In the genomic region with DNA sequence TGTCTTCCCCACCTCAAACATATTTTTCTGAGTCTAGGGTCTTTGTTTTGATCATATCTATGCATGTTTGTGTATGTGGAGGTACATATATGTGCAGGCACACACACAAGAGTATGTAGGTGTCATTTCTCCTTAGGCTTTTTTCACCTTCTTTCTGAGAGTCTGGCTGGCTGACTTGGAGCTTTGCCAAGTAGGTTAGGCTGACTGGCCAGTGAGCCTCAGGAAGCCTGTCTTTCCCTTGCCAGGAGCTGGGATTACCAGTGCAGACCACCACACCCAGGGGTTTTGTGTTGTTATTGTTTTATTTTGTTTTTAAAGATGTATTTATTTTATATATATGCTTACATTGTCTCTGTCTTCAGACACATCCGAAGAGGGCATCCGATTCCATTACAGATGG, we compare ENCODE assay signal across 21 mouse cellular contexts. TPM values are rescaled to one million over a fixed set of nuclear protein-coding genes. Genes with fewer than 3 reads are reported as not detected.
DNase-seq lines count a peak whose midpoint lies in the region; ATAC-seq lines count a peak whose summit lies in the region.
"Had no signal": no experiment of that assay in that cellular context is flagged by ENCODE, and none has a peak within 500 bp of the region (broad histone marks: within the 10 kb centered on the region; RNA-seq: fewer than 3 reads in every experiment).

No protein-coding gene starts in this region.

- DNase-seq in cerebellum, postnatal 10 days, result peak; percentile 83 to 86
- DNase-seq in cerebellum, postnatal 4 days (ENCODE audit: low spot score in 2 of 2), result no peak
- DNase-seq in kidney, postnatal 10 days, result peak; percentile 49
- no peak for DNase-seq in kidney, adult 11 months
- peak; percentile 30 for DNase-seq in midbrain, embryonic 14.5 days
- peak; percentile 27 for DNase-seq in retina, postnatal 7 days (ENCODE audit: low read depth, low spot score)
- DNase-seq: B cell, adult 2 months; forebrain, postnatal 0 days; right cerebral cortex, postnatal 25 days had no signal

- ATAC-seq in midbrain, embryonic 14.5 days (ENCODE audit: low FRiP score, low TSS enrichment), result no peak
- ATAC-seq in midbrain, embryonic 16.5 days, result no peak
- ATAC-seq: forebrain, postnatal 0 days; inflammation-experienced regulatory T-cells, adult 6 months; liver, embryonic 12.5 days had no signal

- H3K36me3 ChIP-seq in midbrain, embryonic 14.5 days (ENCODE audit: control insufficient read depth, insufficient read depth, low read length), result no peaks in the 10 kb centered on the region
- no peaks in the 10 kb centered on the region for H3K36me3 ChIP-seq in midbrain, embryonic 16.5 days (ENCODE audit: control insufficient read depth, insufficient read depth, low read length)
- H3K36me3 ChIP-seq: stomach, embryonic 15.5 days had no signal

- no peak overlapping the region for H3K4me2 ChIP-seq in midbrain, embryonic 14.5 days (ENCODE audit: low read length)
- H3K4me2 ChIP-seq in midbrain, embryonic 16.5 days (ENCODE audit: low read length), result no peak overlapping the region
- H3K4me2 ChIP-seq: hindbrain, embryonic 12.5 days; limb, embryonic 12.5 days; liver, embryonic 12.5 days; lung, embryonic 15.5 days; midbrain, embryonic 11.5 days; stomach, embryonic 15.5 days had no signal

- H3K9me3 ChIP-seq in midbrain, embryonic 14.5 days (ENCODE audit: control insufficient read depth, low read length), result no peaks in the 10 kb centered on the region
- H3K9me3 ChIP-seq in midbrain, embryonic 16.5 days (replicated peaks; ENCODE audit: control insufficient read depth, low read length, poor library complexity, severe bottlenecking), result no peaks in the 10 kb centered on the region
- H3K9me3 ChIP-seq: forebrain, embryonic 10.5 days; heart, embryonic 10.5 days; hindbrain, embryonic 12.5 days; limb, embryonic 12.5 days; liver, embryonic 12.5 days; lung, embryonic 15.5 days; stomach, embryonic 15.5 days had no signal

- H3K4me1 ChIP-seq in midbrain, embryonic 14.5 days (ENCODE audit: control insufficient read depth, insufficient read depth, low read length), result no peaks in the 10 kb centered on the region; the same call in 1 of the 2 replicates
- H3K4me1 ChIP-seq in midbrain, embryonic 16.5 days (ENCODE audit: control insufficient read depth, insufficient read depth, low read length), result no peaks in the 10 kb centered on the region

- no peaks in the 10 kb centered on the region for H3K27me3 ChIP-seq in midbrain, embryonic 14.5 days (ENCODE audit: control insufficient read depth, insufficient read depth, low read length)
- no peaks in the 10 kb centered on the region for H3K27me3 ChIP-seq in midbrain, embryonic 16.5 days (ENCODE audit: control insufficient read depth, insufficient read depth, low read depth, low read length)
- H3K27me3 ChIP-seq: hindbrain, embryonic 12.5 days; limb, embryonic 12.5 days; liver, embryonic 12.5 days; lung, embryonic 15.5 days; stomach, embryonic 15.5 days had no signal

- 96% methylated on average over 2 of the region's 2 CpGs for WGBS in midbrain, embryonic 14.5 days
- 81% methylated on average over 2 of the region's 2 CpGs for WGBS in midbrain, embryonic 16.5 days

- no peak overlapping the region for H3K4me3 ChIP-seq in midbrain, embryonic 14.5 days (replicated peaks; ENCODE audit: low read depth, low read length)
- H3K4me3 ChIP-seq in midbrain, embryonic 16.5 days (ENCODE audit: low read depth, low read length), result no peak overlapping the region
- H3K4me3 ChIP-seq: forebrain, embryonic 10.5 days; heart, embryonic 10.5 days; hindbrain, embryonic 12.5 days; limb, embryonic 12.5 days; liver, embryonic 12.5 days; lung, embryonic 15.5 days; myocyte; stomach, embryonic 15.5 days had no signal

- no peak overlapping the region for H3K27ac ChIP-seq in midbrain, embryonic 14.5 days (replicated peaks; ENCODE audit: low read depth, low read length)
- no peak overlapping the region for H3K27ac ChIP-seq in midbrain, embryonic 16.5 days (ENCODE audit: low read length)
- H3K27ac ChIP-seq: forebrain, embryonic 10.5 days; heart, embryonic 10.5 days; hindbrain, embryonic 12.5 days; kidney, postnatal 0 days; limb, embryonic 12.5 days; liver, embryonic 12.5 days; lung, embryonic 15.5 days; stomach, embryonic 15.5 days had no signal

- H3K9ac ChIP-seq in midbrain, embryonic 14.5 days (replicated peaks; ENCODE audit: low read length), result no peak overlapping the region
- H3K9ac ChIP-seq in midbrain, embryonic 16.5 days (ENCODE audit: low read depth, low read length), result no peak overlapping the region
- H3K9ac ChIP-seq: forebrain, postnatal 0 days; hindbrain, embryonic 12.5 days; liver, embryonic 12.5 days; lung, embryonic 15.5 days; stomach, embryonic 15.5 days had no signal

RNA-seq across cellular contexts. Expression of a gene that starts 40.6 kb away (rescaled TPM):
- 11.0 and 11.2 TPM in 2 replicates for polyA plus RNA-seq in midbrain, embryonic 14.5 days (2014; fragmentation: Nextera tagmentation; extraction: Ambion mirVana)
- polyA plus RNA-seq in midbrain, embryonic 16.5 days (2015; fragmentation: Nextera tagmentation; extraction: Ambion mirVana), result 14.7 and 15.7 TPM in 2 replicates

Comparison
In these comparisons a context has a peak if more than half of its experiments do, and no peak if none do; other contexts are left out.
1. DNase-seq: peak in cerebellum, postnatal 10 days (2 of 2), kidney, postnatal 10 days (single experiment), midbrain, embryonic 14.5 days (single experiment) and retina, postnatal 7 days (single experiment); none in cerebellum, postnatal 4 days (0 of 2) and kidney, adult 11 months (single experiment).